Mouse (Mus musculus) stomach, embryonic 16.5 days (tissue): ENCODE results near the gene Hba-a2. TPM values are rescaled to one million over a fixed set of nuclear protein-coding genes. Genes with fewer than 3 reads are reported as not detected.
"Not testable (repeated sequence)": the region's sequence is repeated elsewhere in the genome, so short reads cannot be mapped to it uniquely, and the experiment has no call there.

ENCODE experiments used
- ATAC-seq: fragments of 200-750 bp; cut with Nextera tagmentation; 2 replicates; pipeline ENCODE4 v1.8.0; 2017; ENCODE audit warnings: moderate number of reproducible peaks, moderate TSS enrichment; ENCODE audit not compliant: insufficient read depth, low FRiP score
- H3K27ac ChIP-seq: fragments of 300-500 bp; sonication (generic); 2 replicates; pipeline ENCODE4 v1.5.1; 2014; ENCODE audit warnings: low read length
- H3K27me3 ChIP-seq: fragments of 300-500 bp; sonication (generic); 2 replicates; pipeline ENCODE4 v1.6.1; 2014; ENCODE audit warnings: low read length, control low read depth, mixed read lengths; ENCODE audit not compliant: control insufficient read depth, insufficient read depth
- H3K36me3 ChIP-seq: fragments of 300-500 bp; sonication (generic); 2 replicates; pipeline ENCODE4 v1.6.1; 2014; ENCODE audit warnings: low read length; ENCODE audit not compliant: control insufficient read depth, insufficient read depth
- H3K4me1 ChIP-seq: fragments of 300-500 bp; sonication (generic); 2 replicates; pipeline ENCODE4 v1.6.1; 2014; ENCODE audit warnings: low read length, control low read depth, mixed read lengths; ENCODE audit not compliant: control insufficient read depth, insufficient read depth
- H3K4me2 ChIP-seq: fragments of 300-500 bp; sonication (generic); 2 replicates; pipeline ENCODE4 v1.6.1; 2014; ENCODE audit warnings: low read depth, low read length, mixed read lengths
- H3K4me3 ChIP-seq: fragments of 300-500 bp; sonication (generic); replicated peaks from 2 replicates; pipeline ENCODE4 v1.5.1; 2014; ENCODE audit warnings: mild to moderate bottlenecking, low read length
- H3K9ac ChIP-seq: fragments of 300-500 bp; sonication (generic); 2 replicates; pipeline ENCODE4 v1.6.1; 2014; ENCODE audit warnings: low read length
- H3K9me3 ChIP-seq: fragments of 300-500 bp; sonication (generic); replicated peaks from 2 replicates; pipeline ENCODE4 v1.6.1; 2016; ENCODE audit warnings: low read length, control low read depth; ENCODE audit not compliant: control insufficient read depth
- WGBS: fragments of 180-500 bp; shearing (Covaris S2); extraction: QIAGEN DNeasy Blood & Tissue Kit; methylation state at CpG from one replicate; pipeline ENCODE4 v1.1.7; 2014; 5-methylcytosine and 5-hydroxymethylcytosine counted together
- polyA plus RNA-seq: library from polyadenylated mRNA; unstranded; fragments of >200 nt; fragmentation: Nextera tagmentation; extraction: Ambion mirVana; gene quantifications from 2 replicates; pipeline ENCODE4 v1.2.1, GENCODE M21; 2015

Hba-a2 gene
- polyA plus RNA-seq = 13,147 and 13,964 TPM in 2 replicates

DNA sequence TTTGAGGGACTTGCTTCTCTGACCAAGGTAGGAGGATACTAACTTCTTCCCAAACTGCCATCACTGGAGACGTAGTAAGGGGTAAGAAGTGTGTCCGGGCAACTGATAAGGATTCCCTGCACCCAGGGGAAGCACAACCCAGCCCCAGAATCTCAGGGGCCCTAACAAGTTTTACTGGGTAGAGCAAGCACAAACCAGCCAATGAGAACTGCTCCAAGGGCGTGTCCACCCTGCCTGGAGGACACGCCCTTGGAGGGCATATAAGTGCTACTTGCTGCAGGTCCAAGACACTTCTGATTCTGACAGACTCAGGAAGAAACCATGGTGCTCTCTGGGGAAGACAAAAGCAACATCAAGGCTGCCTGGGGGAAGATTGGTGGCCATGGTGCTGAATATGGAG lies at the start of gene Hba-a2:
Hba-a2 (plus strand) TSS at position 287 of the 400 bp plus-strand sequence.
- not testable (repeated sequence) for H3K9ac ChIP-seq, H3K4me3 ChIP-seq, H3K36me3 ChIP-seq, H3K4me1 ChIP-seq, H3K27ac ChIP-seq, H3K4me2 ChIP-seq, H3K27me3 ChIP-seq, H3K9me3 ChIP-seq
- peak; percentile 67 for ATAC-seq
- whole genome bisulfite sequencing = no CpG with 5 or more reads among the region's 4 CpGs

DNA sequence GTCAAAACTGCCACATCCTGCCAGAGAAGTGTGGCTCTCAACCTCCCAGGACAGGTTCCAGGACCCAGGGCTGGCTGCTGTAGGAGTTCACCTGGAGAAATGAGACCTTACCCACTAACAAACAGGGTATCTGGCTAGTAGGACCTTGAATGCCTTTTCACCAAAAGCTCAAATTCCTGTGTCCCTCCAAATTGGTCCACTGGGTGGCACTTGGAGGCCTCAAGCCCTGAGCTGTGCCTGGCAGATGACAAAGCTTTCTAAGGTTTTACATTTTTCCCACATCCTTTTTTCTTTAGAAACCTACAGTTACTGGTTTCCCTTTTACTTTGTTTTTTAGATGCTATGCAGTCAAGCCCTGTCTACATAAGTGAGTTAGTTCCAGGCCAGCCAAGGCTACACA lies 49.2 kb upstream of the Hba-a2 start:
- ATAC-seq = no peak
- H3K27me3 ChIP-seq = no peaks in the 10 kb centered on the region
- no peaks in the 10 kb centered on the region for H3K36me3 ChIP-seq
- no peaks in the 10 kb centered on the region for H3K9me3 ChIP-seq
- no peak overlapping the region for H3K9ac ChIP-seq
- no peak overlapping the region for H3K27ac ChIP-seq
- no peak overlapping the region for H3K4me3 ChIP-seq
- H3K4me2 ChIP-seq = no peak overlapping the region
- H3K4me1 ChIP-seq = peaks cover 8% of the 10 kb centered on the region; the same call in 1 of the 2 replicates

DNA sequence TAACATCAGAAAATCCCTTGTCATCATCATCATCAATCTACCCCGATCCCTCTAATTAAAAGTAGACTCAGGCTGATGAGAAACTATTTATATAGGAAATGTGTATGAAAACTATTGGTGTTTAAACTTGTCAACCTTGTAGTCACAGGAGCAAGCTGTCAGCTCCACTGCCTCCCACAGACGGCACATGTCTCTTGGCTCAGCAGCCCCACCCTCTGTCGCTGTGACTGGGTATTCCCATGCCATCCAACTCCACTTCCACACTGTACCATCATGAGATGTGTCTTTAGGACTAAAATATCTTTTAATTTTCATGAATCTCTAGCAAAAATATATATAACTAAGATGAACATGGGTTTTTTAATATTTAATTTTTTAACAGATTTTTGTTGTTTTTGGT lies 47.9 kb upstream of the Hba-a2 start:
- Histone ChIP-seq H3K4me1 (peaks cover 4% of the 10 kb centered on the region; the same call in 1 of the 2 replicates), H3K4me2 (no peak overlapping the region), H3K4me3 (no peak overlapping the region), H3K9ac (no peak overlapping the region), H3K27me3 (no peaks in the 10 kb centered on the region), H3K36me3 (no peaks in the 10 kb centered on the region), H3K27ac (no peak overlapping the region), H3K9me3 (no peaks in the 10 kb centered on the region)
- WGBS = 68% methylated on average over 3 of the region's 3 CpGs
- no peak for ATAC-seq

DNA sequence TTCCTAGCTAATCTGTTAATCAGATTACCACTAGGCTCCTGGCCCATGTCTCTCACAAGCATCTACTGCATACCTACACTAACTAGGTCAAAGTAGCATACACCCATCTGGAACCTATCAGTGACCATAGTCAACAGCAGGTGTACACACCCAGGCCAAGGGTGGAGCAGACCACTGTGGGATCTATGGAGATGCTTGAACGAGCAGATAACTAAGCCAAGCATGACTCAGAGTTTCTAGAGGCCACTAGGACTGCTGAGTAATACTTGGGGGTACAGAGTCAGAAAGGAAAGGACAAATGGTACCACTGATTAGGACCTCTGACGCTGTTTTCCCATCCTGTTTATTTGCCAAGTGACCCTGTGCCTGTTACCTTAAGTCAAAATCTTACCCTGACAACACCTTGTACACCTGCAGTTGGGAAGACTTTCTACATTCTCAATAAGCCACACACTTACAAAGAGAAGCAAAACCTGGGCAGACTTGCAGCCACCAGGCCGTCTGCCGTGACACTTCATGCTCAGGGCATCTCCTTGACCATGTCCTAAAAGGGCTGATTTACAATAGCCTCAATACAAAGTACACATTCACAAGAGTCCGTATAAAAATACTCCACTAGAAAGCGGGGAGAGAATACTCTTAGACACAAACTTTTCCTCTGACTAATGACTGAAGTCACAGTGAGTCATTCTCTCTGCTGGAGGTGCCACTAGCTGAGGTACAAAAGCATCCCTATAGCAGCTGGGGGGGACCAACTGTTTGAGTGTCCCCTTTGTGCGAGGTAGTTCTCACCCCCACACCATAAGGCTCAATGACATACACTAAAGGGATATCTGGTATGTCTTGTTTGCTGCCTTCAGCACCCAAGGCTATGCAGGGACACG lies 45.2 kb upstream of the Hba-a2 start:
- H3K9me3 ChIP-seq = no peaks in the 10 kb centered on the region
- H3K4me1 ChIP-seq = no peaks in the 10 kb centered on the region
- no peak overlapping the region for H3K4me2 ChIP-seq
- no peak overlapping the region for H3K9ac ChIP-seq
- no peak overlapping the region for H3K27ac ChIP-seq
- ATAC-seq = peak; percentile 89
- no peaks in the 10 kb centered on the region for H3K27me3 ChIP-seq
- no peak overlapping the region for H3K4me3 ChIP-seq
- 0 out of 2 replicates have a peak, but pooled peaks cover 3% of the 10 kb centered on the region for H3K36me3 ChIP-seq
- 80% methylated on average over 8 of the region's 8 CpGs for WGBS

DNA sequence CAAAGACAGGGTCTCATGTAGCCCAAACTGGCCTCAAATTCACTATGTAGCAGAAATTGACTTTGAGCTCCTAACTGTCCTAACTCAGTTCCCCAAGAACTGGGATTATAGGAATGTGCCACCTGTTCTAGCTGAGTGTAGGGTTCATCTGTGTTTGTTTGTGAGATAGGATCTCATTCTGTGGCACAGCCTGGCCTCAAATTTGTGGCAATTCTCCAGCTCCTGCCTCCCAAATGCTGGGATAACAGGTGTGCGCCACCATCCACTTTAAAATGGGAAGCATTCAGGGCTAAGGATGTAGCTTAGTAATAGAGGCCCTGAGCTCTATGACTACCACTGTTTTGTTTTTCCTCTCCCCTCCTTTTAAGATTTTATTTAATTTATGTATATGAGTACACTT lies 43.2 kb upstream of the Hba-a2 start:
- no peak overlapping the region for H3K27ac ChIP-seq
- no peak overlapping the region for H3K4me2 ChIP-seq
- WGBS = 97% methylated on average over 1 of the region's 1 CpGs
- no peaks in the 10 kb centered on the region for H3K4me1 ChIP-seq
- H3K9ac ChIP-seq = no peak overlapping the region
- no peaks in the 10 kb centered on the region for H3K9me3 ChIP-seq
- ATAC-seq = no peak
- 0 out of 2 replicates have a peak, but pooled peaks cover 3% of the 10 kb centered on the region for H3K36me3 ChIP-seq
- no peaks in the 10 kb centered on the region for H3K27me3 ChIP-seq
- H3K4me3 ChIP-seq = no peak overlapping the region

DNA sequence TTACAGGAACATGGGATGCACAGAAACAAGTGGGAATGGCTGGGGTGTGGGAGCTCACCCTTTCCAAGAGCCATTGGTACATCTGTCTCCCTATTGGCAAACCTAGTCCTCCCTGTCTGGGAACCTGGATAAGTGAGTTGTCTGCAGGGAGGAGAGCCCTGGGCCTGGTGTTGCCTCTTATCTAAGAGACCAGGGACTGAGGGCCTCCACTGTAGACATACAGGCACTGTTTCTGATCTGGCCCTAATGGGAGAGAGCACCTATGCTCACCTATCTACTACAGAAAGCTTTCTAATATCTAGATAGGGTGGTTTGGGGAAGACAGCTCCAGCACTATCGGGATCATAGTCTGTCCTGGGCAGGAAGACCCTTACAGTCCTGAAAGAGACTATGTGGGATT lies 40.1 kb upstream of the Hba-a2 start:
- peak; percentile 53; the same call in 1 of the 2 replicates for ATAC-seq
- no peaks in the 10 kb centered on the region for H3K9me3 ChIP-seq
- no peak overlapping the region for H3K4me2 ChIP-seq
- H3K9ac ChIP-seq = no peak overlapping the region
- 0 out of 2 replicates have a peak, but pooled peaks cover 3% of the 10 kb centered on the region for H3K36me3 ChIP-seq
- 97% methylated on average over 1 of the region's 1 CpGs for WGBS
- H3K4me3 ChIP-seq = no peak overlapping the region
- H3K27ac ChIP-seq = no peak overlapping the region
- H3K27me3 ChIP-seq = no peaks in the 10 kb centered on the region
- H3K4me1 ChIP-seq = no peaks in the 10 kb centered on the region

DNA sequence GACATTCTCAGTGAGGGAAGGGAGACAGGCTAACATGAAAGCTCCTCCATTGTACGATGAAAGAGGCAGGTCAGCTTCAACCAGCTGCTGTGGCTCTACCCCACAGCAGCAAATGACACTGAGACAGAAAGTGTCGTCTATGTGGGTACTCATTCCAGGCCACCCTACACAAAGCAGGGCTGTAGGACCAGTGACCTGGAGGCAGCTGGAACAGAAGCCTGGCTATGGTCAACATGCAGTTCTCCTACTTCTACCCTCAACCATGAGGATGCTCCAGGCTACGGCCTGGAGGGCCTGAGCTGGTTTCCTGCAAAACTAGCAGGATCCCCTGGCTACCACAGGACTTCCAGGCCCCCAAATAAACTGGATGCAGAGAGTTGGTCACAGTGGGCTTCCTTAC lies 39.7 kb upstream of the Hba-a2 start:
- H3K4me2 ChIP-seq = no peak overlapping the region
- no peak overlapping the region for H3K4me3 ChIP-seq
- no peaks in the 10 kb centered on the region for H3K27me3 ChIP-seq
- H3K4me1 ChIP-seq = no peaks in the 10 kb centered on the region
- H3K27ac ChIP-seq = no peak overlapping the region
- 86% methylated on average over 3 of the region's 3 CpGs for WGBS
- H3K9me3 ChIP-seq = no peaks in the 10 kb centered on the region
- H3K9ac ChIP-seq = no peak overlapping the region; the same call in 1 of the 2 replicates
- 0 out of 2 replicates have a peak, but pooled peaks cover 3% of the 10 kb centered on the region for H3K36me3 ChIP-seq
- ATAC-seq = no peak

DNA sequence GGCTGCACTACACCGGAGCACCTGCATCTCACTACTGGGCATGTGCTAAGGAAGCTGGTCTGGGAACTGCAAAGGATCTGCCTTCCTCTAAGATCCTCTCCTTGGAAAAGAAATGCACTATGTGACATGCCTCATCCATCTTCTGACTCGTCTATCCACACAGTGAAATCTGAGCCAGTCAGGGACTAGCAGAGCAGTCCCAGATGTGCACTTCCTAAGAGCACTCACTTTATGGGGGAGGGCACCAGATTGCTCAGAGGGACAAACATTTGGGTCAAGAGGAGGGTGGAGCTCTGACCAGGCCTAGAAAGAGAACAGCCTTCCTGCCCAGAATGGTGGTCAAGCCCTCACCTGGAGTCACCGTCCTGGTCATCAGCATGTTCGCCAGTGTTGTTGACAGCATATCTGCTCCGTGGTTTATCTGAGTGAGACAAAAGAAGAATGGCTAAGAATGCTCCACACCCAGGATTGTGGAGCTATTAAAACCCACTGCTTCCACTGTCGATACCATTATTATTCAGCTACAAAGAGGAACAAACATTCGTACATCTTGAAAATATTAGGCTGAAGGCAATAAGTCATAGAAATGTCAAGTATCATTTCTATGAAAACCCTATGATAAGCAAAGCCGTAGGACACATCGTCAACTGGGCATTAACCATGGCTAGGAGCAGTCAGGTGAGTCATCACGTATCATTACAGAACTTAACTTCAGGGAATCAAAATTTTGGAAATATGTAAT lies 33.4 kb upstream of the Hba-a2 start:
- Histone ChIP-seq H3K27me3 (no peaks in the 10 kb centered on the region), H3K4me2 (no peak overlapping the region), H3K9ac (no peak overlapping the region), H3K4me3 (no peak overlapping the region), H3K36me3 (0 out of 2 replicates have a peak, but pooled peaks cover 4% of the 10 kb centered on the region), H3K9me3 (no peaks in the 10 kb centered on the region), H3K4me1 (peaks cover 13% of the 10 kb centered on the region; the same call in 1 of the 2 replicates), H3K27ac (no peak overlapping the region)
- 54% methylated on average over 10 of the region's 10 CpGs for WGBS
- no peak for ATAC-seq
